Mouse (Mus musculus) limb, embryonic 12.5 days (tissue): ENCODE data around the gene Chst10. TPM values are rescaled to one million over a fixed set of nuclear protein-coding genes. Genes with fewer than 3 reads are reported as not detected.

ENCODE experiments used
- ATAC-seq: fragments of 200-750 bp; cut with Nextera tagmentation; 2 replicates; pipeline ENCODE4 v1.8.0; 2017; ENCODE audit warnings: low read depth, moderate TSS enrichment; ENCODE audit not compliant: insufficient number of reproducible peaks, insufficient read depth, low FRiP score, low TSS enrichment
- H3K27ac ChIP-seq: fragments of 300-500 bp; sonication (generic); 2 replicates; pipeline ENCODE4 v1.5.1; 2016; ENCODE audit warnings: mild to moderate bottlenecking, moderate library complexity
- H3K27me3 ChIP-seq: fragments of 300-500 bp; sonication (generic); 2 replicates; pipeline ENCODE4 v1.6.1; 2016; ENCODE audit warnings: mild to moderate bottlenecking, moderate library complexity
- H3K36me3 ChIP-seq: fragments of 300-500 bp; sonication (generic); 2 replicates; pipeline ENCODE4 v1.6.1; 2016; ENCODE audit warnings: mild to moderate bottlenecking, moderate library complexity
- H3K4me1 ChIP-seq: fragments of 300-500 bp; sonication (generic); replicated peaks from 2 replicates; pipeline ENCODE4 v1.6.1; 2016
- H3K4me2 ChIP-seq: fragments of 300-500 bp; sonication (generic); 2 replicates; pipeline ENCODE4 v1.6.1; 2016; ENCODE audit warnings: mild to moderate bottlenecking, moderate library complexity
- H3K4me3 ChIP-seq: fragments of 300-500 bp; sonication (generic); replicated peaks from 2 replicates; pipeline ENCODE4 v1.5.1; 2016; ENCODE audit warnings: mild to moderate bottlenecking
- H3K9ac ChIP-seq: fragments of 300-500 bp; sonication (generic); replicated peaks from 2 replicates; pipeline ENCODE4 v1.6.1; 2016; ENCODE audit warnings: mild to moderate bottlenecking, moderate library complexity
- H3K9me3 ChIP-seq: fragments of 300-500 bp; sonication (generic); 2 replicates; pipeline ENCODE4 v1.6.1; 2016; ENCODE audit warnings: mild to moderate bottlenecking, moderate library complexity
- WGBS: fragments of 180-500 bp; shearing (Covaris S2); methylation state at CpG from one replicate; pipeline ENCODE4 v1.1.7; 2016; 5-methylcytosine and 5-hydroxymethylcytosine counted together
- polyA plus RNA-seq: library from polyadenylated mRNA; unstranded; fragments of >200 nt; fragmentation: Nextera tagmentation; extraction: Ambion mirVana; gene quantifications from 2 replicates; pipeline ENCODE4 v1.2.1, GENCODE M21; 2016

Chst10 gene
- polyA plus RNA-seq: 11.1 and 12.3 TPM in 2 replicates

- under 1% methylated on average over 66 of the region's 67 CpGs for WGBS
- peak within 1 kb of the TSS; percentile 78 for H3K4me3 ChIP-seq
- peaks cover 24% of the 10 kb centered on the region for H3K27me3 ChIP-seq
- no peaks in the 10 kb centered on the region for H3K9me3 ChIP-seq
- peak within 1 kb of the TSS; percentile 75 for H3K4me2 ChIP-seq
- peak within 1 kb of the TSS; percentile 62; the same call in 1 of the 2 replicates for H3K27ac ChIP-seq
- H3K4me1 ChIP-seq: peaks cover 10% of the 10 kb centered on the region
- H3K36me3 ChIP-seq: no peaks in the 10 kb centered on the region
- H3K9ac ChIP-seq: peak within 1 kb of the TSS; percentile 82
- ATAC-seq: peak; percentile 85
Observed at GRCm38 (mm10) chr1:38897431-38898248, at the start of gene Chst10. Chst10 (minus strand) TSS chr1:38898161.

GRCm38 (mm10) chr1:38939608-38940007 lies 41.6 kb upstream of the Chst10 start:
- Histone ChIP-seq H3K4me3 (no peak overlapping the region), H3K4me1 (no peaks in the 10 kb centered on the region), H3K27me3 (no peaks in the 10 kb centered on the region), H3K9ac (no peak overlapping the region), H3K9me3 (no peaks in the 10 kb centered on the region), H3K4me2 (no peak overlapping the region), H3K36me3 (no peaks in the 10 kb centered on the region), H3K27ac (no peak overlapping the region)
- no peak for ATAC-seq
- 8% methylated on average over 5 of the region's 5 CpGs for WGBS

GRCm38 (mm10) chr1:38938849-38939248 lies 40.9 kb upstream of the Chst10 start, which contains the start of gene Nms:
Nms (plus strand) TSS chr1:38939149.
- no peaks in the 10 kb centered on the region for H3K27me3 ChIP-seq
- ATAC-seq: no peak
- H3K9me3 ChIP-seq: no peaks in the 10 kb centered on the region
- no peak within 1 kb of the TSS for H3K27ac ChIP-seq
- no peak within 1 kb of the TSS for H3K4me2 ChIP-seq
- H3K4me1 ChIP-seq: no peaks in the 10 kb centered on the region
- no peaks in the 10 kb centered on the region for H3K36me3 ChIP-seq
- H3K4me3 ChIP-seq: no peak within 1 kb of the TSS
- H3K9ac ChIP-seq: no peak within 1 kb of the TSS
- 74% methylated on average over 6 of the region's 6 CpGs for WGBS

- no peaks in the 10 kb centered on the region for H3K36me3 ChIP-seq
- H3K4me2 ChIP-seq: no peak overlapping the region
- H3K4me1 ChIP-seq: no peaks in the 10 kb centered on the region
- H3K27ac ChIP-seq: no peak overlapping the region
- no peak overlapping the region for H3K4me3 ChIP-seq
- no peaks in the 10 kb centered on the region for H3K9me3 ChIP-seq
- H3K9ac ChIP-seq: no peak overlapping the region
- H3K27me3 ChIP-seq: no peaks in the 10 kb centered on the region
- ATAC-seq: no peak
- 27% methylated on average over 6 of the region's 6 CpGs for WGBS
Observed at GRCm38 (mm10) chr1:38936780-38937179, 38.8 kb upstream of the Chst10 start.

GRCm38 (mm10) chr1:38934668-38935067 lies 36.7 kb upstream of the Chst10 start:
- Histone ChIP-seq H3K27me3 (no peaks in the 10 kb centered on the region), H3K4me2 (no peak overlapping the region), H3K9me3 (no peaks in the 10 kb centered on the region), H3K9ac (no peak overlapping the region), H3K4me3 (no peak overlapping the region), H3K36me3 (no peaks in the 10 kb centered on the region), H3K27ac (no peak overlapping the region), H3K4me1 (no peaks in the 10 kb centered on the region)
- WGBS: 34% methylated on average over 5 of the region's 5 CpGs
- ATAC-seq: no peak

GRCm38 (mm10) chr1:38930767-38931166 lies 32.8 kb upstream of the Chst10 start:
- no peak for ATAC-seq
- Histone ChIP-seq H3K9ac (no peak overlapping the region), H3K4me3 (no peak overlapping the region), H3K9me3 (no peaks in the 10 kb centered on the region), H3K27ac (no peak overlapping the region), H3K36me3 (no peaks in the 10 kb centered on the region), H3K4me1 (no peaks in the 10 kb centered on the region), H3K27me3 (no peaks in the 10 kb centered on the region), H3K4me2 (no peak overlapping the region)
- WGBS: 64% methylated on average over 8 of the region's 8 CpGs

- 72% methylated on average over 4 of the region's 4 CpGs for WGBS
Observed at GRCm38 (mm10) chr1:38929468-38929867, 31.5 kb upstream of the Chst10 start.

GRCm38 (mm10) chr1:38928996-38929395 lies 31.0 kb upstream of the Chst10 start:
- H3K4me2 ChIP-seq: no peak overlapping the region
- H3K27ac ChIP-seq: no peak overlapping the region
- H3K4me3 ChIP-seq: no peak overlapping the region
- no peaks in the 10 kb centered on the region for H3K9me3 ChIP-seq
- no peaks in the 10 kb centered on the region for H3K4me1 ChIP-seq
- H3K27me3 ChIP-seq: no peaks in the 10 kb centered on the region
- no peaks in the 10 kb centered on the region for H3K36me3 ChIP-seq
- WGBS: 89% methylated on average over 4 of the region's 4 CpGs
- no peak for ATAC-seq
- H3K9ac ChIP-seq: no peak overlapping the region

More at GRCm38 (mm10) chr1:38929468-38929867, 31.5 kb upstream of the Chst10 start:
- no peak overlapping the region for H3K9ac ChIP-seq
- no peaks in the 10 kb centered on the region for H3K9me3 ChIP-seq
- no peak overlapping the region for H3K27ac ChIP-seq
- no peaks in the 10 kb centered on the region for H3K27me3 ChIP-seq
- H3K4me3 ChIP-seq: no peak overlapping the region
- no peaks in the 10 kb centered on the region for H3K4me1 ChIP-seq
- ATAC-seq: no peak
- no peaks in the 10 kb centered on the region for H3K36me3 ChIP-seq
- H3K4me2 ChIP-seq: no peak overlapping the region

GRCm38 (mm10) chr1:38903985-38904384 lies 6.0 kb upstream of the Chst10 start:
- H3K4me2 ChIP-seq: no peak overlapping the region
- H3K4me3 ChIP-seq: no peak overlapping the region
- ATAC-seq: no peak
- peaks cover 6% of the 10 kb centered on the region; the same call in 1 of the 2 replicates for H3K27me3 ChIP-seq
- H3K4me1 ChIP-seq: no peaks in the 10 kb centered on the region
- 73% methylated on average over 2 of the region's 2 CpGs for WGBS
- H3K27ac ChIP-seq: no peak overlapping the region
- no peak overlapping the region for H3K9ac ChIP-seq
- no peaks in the 10 kb centered on the region; the same call in 1 of the 2 replicates for H3K9me3 ChIP-seq
- H3K36me3 ChIP-seq: no peaks in the 10 kb centered on the region

GRCm38 (mm10) chr1:38902571-38902970 lies 4.6 kb upstream of the Chst10 start:
- Histone ChIP-seq H3K36me3 (no peaks in the 10 kb centered on the region), H3K27me3 (peaks cover 6% of the 10 kb centered on the region; the same call in 1 of the 2 replicates), H3K9ac (no peak overlapping the region), H3K27ac (no peak overlapping the region), H3K4me1 (no peaks in the 10 kb centered on the region), H3K4me2 (no peak overlapping the region), H3K9me3 (no peaks in the 10 kb centered on the region), H3K4me3 (no peak overlapping the region)
- ATAC-seq: no peak
- whole genome bisulfite sequencing: 66% methylated on average over 5 of the region's 5 CpGs

- Histone ChIP-seq H3K4me2 (no peak overlapping the region), H3K36me3 (no peaks in the 10 kb centered on the region), H3K4me3 (no peak overlapping the region), H3K27me3 (peaks cover 18% of the 10 kb centered on the region; the same call in 1 of the 2 replicates), H3K27ac (no peak overlapping the region), H3K4me1 (peaks cover 13% of the 10 kb centered on the region), H3K9ac (no peak overlapping the region), H3K9me3 (no peaks in the 10 kb centered on the region)
- WGBS: 27% methylated on average over 5 of the region's 5 CpGs
- no peak for ATAC-seq
Observed at GRCm38 (mm10) chr1:38893081-38893480, 4.9 kb downstream of the Chst10 start.
